ENCODE assay signal across 11 mouse cellular contexts in the genomic region with DNA sequence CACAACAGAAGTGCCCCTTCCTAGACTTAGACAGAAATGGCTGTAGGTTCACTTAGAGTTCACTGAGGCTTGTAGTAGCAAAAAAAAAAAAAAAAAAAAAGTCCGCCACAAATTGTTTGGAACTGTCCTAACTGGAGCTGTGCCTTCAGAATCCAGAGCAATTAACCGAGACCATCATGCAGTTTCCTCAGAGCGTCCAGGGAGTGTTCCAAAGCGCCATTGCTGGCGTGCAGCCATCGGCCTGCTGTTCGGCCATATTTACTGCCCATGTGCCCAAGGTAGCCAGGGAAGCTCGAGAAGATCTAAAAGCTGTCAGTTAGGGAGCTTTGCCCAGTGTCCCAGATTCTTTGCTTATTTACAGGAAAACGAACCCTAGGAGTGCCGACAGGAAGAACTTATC.
DNase-seq lines count a peak whose midpoint lies in the region; ATAC-seq and TF ChIP-seq lines count a peak whose summit lies in the region.
"Had no signal": no experiment of that assay in that cellular context is flagged by ENCODE, and none has a peak within 500 bp of the region (broad histone marks: within the 10 kb centered on the region; RNA-seq: fewer than 3 reads in every experiment).

No protein-coding gene starts in this region.

- H3K4me3 ChIP-seq in forebrain, postnatal 0 days (ENCODE audit: low read depth, low read length) = no peak overlapping the region
- no peak overlapping the region for H3K4me3 ChIP-seq in forebrain, embryonic 13.5 days
- H3K4me3 ChIP-seq in hindbrain, embryonic 16.5 days (ENCODE audit: low read length) = no peak overlapping the region
- H3K4me3 ChIP-seq: embryonic facial prominence, embryonic 12.5 days; heart, embryonic 13.5 days had no signal

- H3K9ac ChIP-seq in forebrain, postnatal 0 days = no peak overlapping the region
- H3K9ac ChIP-seq in forebrain, embryonic 13.5 days = no peak overlapping the region
- H3K9ac ChIP-seq in hindbrain, embryonic 16.5 days (ENCODE audit: low read depth, low read length) = no peak overlapping the region
- H3K9ac ChIP-seq: embryonic facial prominence, embryonic 12.5 days; heart, embryonic 13.5 days had no signal

- no peak for TF ChIP-seq CTCF in forebrain, postnatal 0 days (IDR thresholded peaks at IDR 0.05; ENCODE audit: low read depth)

- 47% methylated on average over 10 of the region's 10 CpGs for WGBS in forebrain, postnatal 0 days
- WGBS in forebrain, embryonic 13.5 days = 68% methylated on average over 10 of the region's 10 CpGs
- 49% methylated on average over 10 of the region's 10 CpGs for WGBS in hindbrain, embryonic 16.5 days

- H3K4me1 ChIP-seq in forebrain, postnatal 0 days (ENCODE audit: insufficient read depth) = no peaks in the 10 kb centered on the region; the same call in 1 of the 2 replicates
- peaks cover 10% of the 10 kb centered on the region for H3K4me1 ChIP-seq in forebrain, embryonic 13.5 days
- H3K4me1 ChIP-seq in hindbrain, embryonic 16.5 days (ENCODE audit: control insufficient read depth, insufficient read depth, low read depth, low read length) = peaks cover 16% of the 10 kb centered on the region
- H3K4me1 ChIP-seq: embryonic facial prominence, embryonic 12.5 days had no signal

- H3K36me3 ChIP-seq in forebrain, postnatal 0 days (ENCODE audit: insufficient read depth) = no peaks in the 10 kb centered on the region
- H3K36me3 ChIP-seq in forebrain, embryonic 13.5 days (ENCODE audit: poor library complexity, severe bottlenecking) = no peaks in the 10 kb centered on the region
- H3K36me3 ChIP-seq in hindbrain, embryonic 16.5 days (ENCODE audit: control insufficient read depth, insufficient read depth, low read length) = no peaks in the 10 kb centered on the region
- H3K36me3 ChIP-seq: embryonic facial prominence, embryonic 12.5 days; heart, embryonic 13.5 days had no signal

- ATAC-seq in forebrain, postnatal 0 days = peak; percentile 56; the same call in 1 of the 2 replicates
- ATAC-seq in forebrain, embryonic 13.5 days = no peak
- peak; percentile 57; the same call in 1 of the 2 replicates for ATAC-seq in hindbrain, embryonic 16.5 days

- H3K4me2 ChIP-seq in forebrain, postnatal 0 days (ENCODE audit: low read depth) = no peak overlapping the region
- H3K4me2 ChIP-seq in forebrain, embryonic 13.5 days = no peak overlapping the region
- no peak overlapping the region for H3K4me2 ChIP-seq in hindbrain, embryonic 16.5 days (ENCODE audit: low read length)
- H3K4me2 ChIP-seq: embryonic facial prominence, embryonic 12.5 days; heart, embryonic 13.5 days had no signal

- 0 out of 2 replicates have a peak overlapping the region, but pooled peaks have one; percentile 15 for H3K27ac ChIP-seq in forebrain, postnatal 0 days (ENCODE audit: low read depth, low read length)
- no peak overlapping the region for H3K27ac ChIP-seq in forebrain, embryonic 13.5 days
- H3K27ac ChIP-seq in hindbrain, embryonic 16.5 days (ENCODE audit: low read depth, low read length) = no peak overlapping the region
- H3K27ac ChIP-seq: embryonic facial prominence, embryonic 12.5 days; heart, embryonic 13.5 days had no signal

- no peaks in the 10 kb centered on the region for H3K27me3 ChIP-seq in forebrain, postnatal 0 days (ENCODE audit: insufficient read depth, low read length)
- H3K27me3 ChIP-seq in forebrain, embryonic 13.5 days = no peaks in the 10 kb centered on the region
- no peaks in the 10 kb centered on the region for H3K27me3 ChIP-seq in hindbrain, embryonic 16.5 days (replicated peaks; ENCODE audit: control insufficient read depth, insufficient read depth, low read length)
- H3K27me3 ChIP-seq: embryonic facial prominence, embryonic 12.5 days; heart, embryonic 13.5 days had no signal

- no peaks in the 10 kb centered on the region for H3K9me3 ChIP-seq in forebrain, postnatal 0 days (ENCODE audit: low read length)
- H3K9me3 ChIP-seq in forebrain, embryonic 13.5 days (replicated peaks) = no peaks in the 10 kb centered on the region
- H3K9me3 ChIP-seq in hindbrain, embryonic 16.5 days (ENCODE audit: control insufficient read depth, low read length) = no peaks in the 10 kb centered on the region
- H3K9me3 ChIP-seq: embryonic facial prominence, embryonic 12.5 days; heart, embryonic 13.5 days had no signal

- peak; percentile 47 for DNase-seq in forebrain, postnatal 0 days
- peak; percentile 29 for DNase-seq in layer of hippocampus, adult 11-12 months (ENCODE audit: low spot score)
- DNase-seq in layer of hippocampus, adult 8-10 months (ENCODE audit: low spot score in 2 of 2) = no peak
- DNase-seq in adipocyte (ENCODE audit: low spot score) = peak; percentile 27
- DNase-seq in embryo, embryonic 10 days (ENCODE audit: low spot score) = no peak
- DNase-seq in spleen, postnatal 4 days (ENCODE audit: low spot score in 2 of 2) = no peak
- DNase-seq: layer of hippocampus, postnatal 36 days had no signal

Comparison
In these comparisons a context has a peak if more than half of its experiments do, and no peak if none do; other contexts are left out.
1. DNase-seq: peak in forebrain, postnatal 0 days (single experiment), layer of hippocampus, adult 11-12 months (single experiment) and adipocyte (single experiment); none in layer of hippocampus, adult 8-10 months (0 of 2), embryo, embryonic 10 days (single experiment) and spleen, postnatal 4 days (0 of 2).